Mouse (Mus musculus) frontal cortex, adult (tissue): ENCODE data around the gene Rcor2.

Source experiments
- ATAC-seq: cut with Nextera tagmentation; 2 replicates; pipeline ENCODE4 v1.9.2; 2017; ENCODE audit warnings: mild to moderate bottlenecking, moderate library complexity, mixed read lengths; ENCODE audit not compliant: low TSS enrichment

The Rcor2 gene

DNA sequence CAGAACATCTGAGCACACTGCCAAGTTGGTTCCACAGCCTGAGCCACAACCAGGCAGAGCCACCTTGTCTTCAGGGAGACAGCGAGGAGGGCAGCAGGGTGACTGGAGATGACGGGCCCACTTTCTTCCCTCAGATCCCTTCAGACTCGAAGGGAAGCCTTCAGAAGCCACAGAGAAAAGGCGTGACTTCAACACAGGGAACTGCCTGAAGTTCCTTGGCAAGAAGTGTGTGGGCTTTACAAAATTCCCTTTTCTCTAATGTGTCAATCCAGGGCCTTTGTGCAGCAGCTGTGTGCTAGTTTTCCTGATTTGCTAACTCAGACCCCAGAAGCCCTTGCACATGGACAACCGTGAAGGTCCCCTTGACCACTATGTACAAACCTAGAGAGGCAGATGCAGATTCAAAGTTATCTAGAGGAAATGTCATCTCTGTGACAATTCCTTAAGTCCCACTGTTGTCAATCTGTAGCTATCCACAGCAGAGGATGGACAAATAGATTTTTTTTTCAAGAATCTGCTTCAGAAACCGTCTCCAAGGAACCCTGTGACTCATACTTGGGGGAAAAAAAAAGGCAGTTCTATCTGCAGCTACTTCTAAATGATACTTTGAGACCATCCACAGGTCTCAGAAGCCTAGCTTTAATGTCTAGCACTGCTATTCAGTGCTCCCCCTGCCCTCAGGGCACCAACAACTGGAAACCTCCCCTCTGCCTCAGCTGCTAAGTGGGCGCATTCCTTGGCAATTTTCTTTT lies 25.0 kb downstream of the Rcor2 start:
- ATAC-seq = peak; percentile 50

DNA sequence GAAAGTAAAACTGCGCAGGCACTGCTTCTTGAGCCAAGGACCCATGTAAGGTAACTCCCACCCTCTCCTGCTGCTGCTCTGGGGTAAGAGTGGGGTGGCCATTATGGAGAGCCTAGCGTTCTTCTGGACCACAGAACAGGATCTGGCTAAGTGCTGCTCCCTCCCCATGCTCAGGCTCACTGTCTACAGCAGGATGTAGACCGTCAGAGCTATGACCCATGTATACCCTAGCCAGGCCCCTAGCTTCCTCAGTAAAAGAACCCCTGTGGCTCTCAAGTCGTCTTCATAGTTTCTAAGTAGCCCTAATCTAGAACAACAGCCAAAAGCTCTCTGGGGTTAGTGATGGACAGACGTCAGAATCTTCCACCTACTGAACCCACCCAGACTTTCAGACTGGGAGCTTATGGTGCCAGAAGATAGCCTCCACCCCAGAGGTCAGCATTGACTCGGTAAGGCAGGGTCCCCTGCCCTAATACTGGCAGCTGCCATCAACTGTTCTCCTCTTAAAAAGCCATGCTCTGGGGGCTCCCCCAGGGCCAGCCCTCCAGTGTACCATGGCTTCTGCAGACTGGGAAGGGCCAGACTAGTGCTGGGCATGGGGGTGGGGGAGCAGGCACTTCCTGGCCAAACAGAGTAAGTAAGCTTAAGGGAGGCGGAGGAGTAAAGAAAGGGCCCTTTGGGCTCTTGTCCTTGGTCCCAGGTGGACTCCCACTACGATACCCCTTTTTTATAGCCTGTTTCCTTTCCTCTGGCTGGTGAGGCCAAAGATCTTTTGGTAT lies 27.2 kb downstream of the Rcor2 start:
- ATAC-seq = no peak

DNA sequence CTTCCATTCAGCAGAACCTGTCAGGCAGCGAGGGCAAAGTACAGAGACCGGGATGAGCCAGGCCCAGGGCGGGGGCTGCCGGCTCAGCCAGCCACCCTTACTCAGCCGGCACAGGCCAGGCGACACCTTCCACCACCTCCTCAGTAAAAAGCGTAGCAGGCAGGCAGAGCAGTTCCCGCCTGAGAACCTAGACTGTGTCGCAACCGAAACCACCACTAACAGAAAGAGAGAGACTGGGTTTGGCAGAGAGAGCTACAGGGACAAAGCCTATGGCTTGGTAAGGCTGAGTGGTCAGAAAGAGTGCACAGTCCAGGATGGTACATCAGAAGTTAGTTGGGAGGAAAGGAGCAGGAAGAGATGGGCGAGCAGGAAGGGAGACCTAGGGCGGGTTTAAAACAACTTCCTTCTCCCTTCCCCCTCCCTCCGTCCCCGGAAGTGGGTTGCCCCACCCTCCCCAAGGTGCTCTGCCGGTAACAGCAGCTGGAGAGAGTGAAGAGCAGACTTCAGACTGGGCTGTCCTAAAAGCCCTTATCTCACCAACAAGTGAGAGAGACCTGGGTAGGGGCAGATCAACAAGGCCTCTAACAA lies 28.0 kb downstream of the Rcor2 start:
- ATAC-seq = no peak

DNA sequence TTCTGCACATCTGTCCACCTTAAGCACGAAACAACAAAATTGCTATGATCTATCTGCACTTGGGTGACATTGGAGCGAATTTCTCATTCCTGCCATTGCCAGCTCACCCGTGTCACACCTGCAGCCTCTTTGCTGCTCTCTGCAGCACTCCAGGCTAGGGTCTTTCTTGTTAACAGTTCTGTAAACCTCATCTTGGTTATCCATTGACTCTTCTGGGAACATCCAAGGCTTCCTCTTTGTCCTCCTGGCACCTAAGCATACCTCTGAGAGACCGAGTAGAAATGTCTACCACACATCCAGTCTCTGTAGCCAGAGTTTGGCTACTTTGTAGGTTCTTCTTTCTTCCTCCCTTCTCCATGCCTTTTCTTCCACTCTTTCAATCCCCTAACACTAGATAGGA lies 28.8 kb downstream of the Rcor2 start:
- ATAC-seq = no peak

DNA sequence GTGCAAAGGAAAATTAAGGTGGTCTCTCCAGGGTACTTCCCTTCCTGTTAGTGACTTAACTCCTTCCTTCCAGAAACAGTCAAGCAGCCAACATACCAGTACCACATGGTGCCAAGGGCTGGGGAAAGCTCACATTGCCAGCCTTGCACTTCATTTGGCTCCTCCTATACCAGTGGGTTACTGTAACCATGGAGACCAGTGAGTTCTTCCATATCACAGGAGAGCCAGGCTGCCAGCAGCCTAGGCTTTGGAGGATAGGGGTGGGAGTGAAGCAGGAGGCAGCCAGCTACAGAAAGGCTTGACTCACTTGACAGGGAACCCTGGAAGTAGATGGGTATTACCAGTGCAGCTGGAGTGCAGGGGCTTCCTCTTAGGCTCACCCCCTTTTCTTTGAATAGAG lies 31.9 kb downstream of the Rcor2 start:
- ATAC-seq = peak; percentile 84

DNA sequence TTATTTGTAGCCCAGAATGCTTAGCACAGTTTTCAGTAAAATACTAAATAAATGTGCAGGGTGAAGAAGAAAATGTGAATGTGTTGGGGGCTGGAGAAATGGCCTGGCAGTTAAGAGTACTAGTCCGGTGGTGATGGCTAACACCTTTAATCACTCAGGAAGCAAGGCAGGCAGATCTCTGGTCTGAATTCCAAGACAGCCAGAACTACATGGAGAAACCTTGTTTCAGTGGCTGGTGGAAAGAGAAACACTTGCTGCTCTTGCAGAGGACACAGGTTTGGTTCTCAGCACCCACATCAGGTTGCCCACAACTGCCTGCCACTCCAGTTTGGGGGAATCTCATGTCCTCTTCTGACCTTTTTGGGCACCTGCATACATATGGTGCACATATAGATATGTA lies 33.0 kb downstream of the Rcor2 start:
- no peak for ATAC-seq

DNA sequence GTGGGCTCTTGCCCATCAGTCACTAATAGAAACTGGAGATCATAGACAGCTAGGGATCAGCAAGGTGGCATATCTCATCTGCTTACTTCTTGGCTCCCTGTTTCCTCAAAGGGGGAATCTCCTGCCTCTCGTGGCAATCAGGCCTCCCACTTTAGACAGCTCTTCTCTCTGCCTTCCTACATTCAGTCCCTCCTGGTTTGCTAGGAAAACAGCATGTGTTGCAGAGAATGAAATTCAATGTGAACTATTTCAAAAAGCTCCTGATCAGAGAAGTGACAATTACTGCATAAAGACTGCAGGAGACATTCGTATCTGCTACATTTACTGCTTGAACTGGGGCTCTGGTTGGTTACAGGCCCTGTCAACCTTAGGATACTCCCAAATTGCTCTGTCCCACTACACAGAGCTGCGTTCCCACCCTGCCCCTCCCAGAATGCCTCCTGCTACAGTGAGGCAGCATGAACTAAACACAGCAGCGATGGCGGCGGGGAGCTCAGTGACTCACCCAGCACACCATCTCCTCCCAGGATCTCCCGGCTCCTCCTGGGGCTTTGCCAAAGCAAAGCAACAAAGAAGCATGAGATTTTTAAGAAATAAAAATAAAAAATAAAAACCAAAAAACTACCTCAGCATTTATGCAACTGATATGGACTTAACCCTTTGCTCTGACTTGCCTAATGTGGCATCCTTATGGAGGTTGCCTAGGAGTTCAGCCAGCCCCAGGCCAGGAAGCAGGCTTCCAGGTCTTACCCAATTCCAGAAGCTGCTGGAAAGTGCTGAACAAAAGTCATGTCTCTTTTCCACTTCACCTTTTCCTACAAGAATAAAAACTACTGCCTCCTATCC lies 34.7 kb downstream of the Rcor2 start:
- ATAC-seq = peak; percentile 65; the same call in 1 of the 2 replicates

DNA sequence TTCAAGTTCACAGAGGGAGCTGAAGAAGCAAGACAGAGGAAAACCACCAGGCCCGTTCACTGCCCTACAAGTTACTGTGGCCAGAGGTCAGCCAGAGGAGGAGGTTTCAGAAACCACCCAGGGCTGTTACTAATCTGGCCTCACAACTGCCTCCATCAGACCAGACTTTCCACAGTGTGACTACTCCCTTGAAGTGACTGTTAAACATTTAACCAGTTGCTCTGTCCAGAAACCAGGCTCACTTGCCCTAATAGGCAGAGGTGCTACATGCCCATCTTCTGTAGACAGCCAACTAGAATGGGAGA lies 35.3 kb downstream of the Rcor2 start:
- no peak for ATAC-seq

DNA sequence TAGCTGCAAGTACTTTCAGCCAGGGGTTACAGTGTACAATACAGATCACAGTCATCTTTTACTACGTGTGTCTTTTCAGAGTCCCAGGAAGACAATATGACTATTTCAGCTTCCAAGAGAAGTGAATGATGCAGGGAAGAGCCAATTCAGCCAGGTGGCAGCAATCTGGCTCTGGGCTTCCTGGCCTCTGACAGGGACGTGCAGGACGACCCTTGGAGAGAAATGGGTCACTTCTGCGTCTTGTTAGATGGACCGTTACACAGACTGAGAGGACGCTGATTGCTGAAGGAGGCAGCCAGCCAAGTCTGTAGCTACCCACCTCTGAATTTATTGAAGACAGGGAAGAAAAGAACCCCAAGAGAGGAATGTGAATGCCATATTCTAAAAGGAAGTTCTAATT lies 36.7 kb downstream of the Rcor2 start:
- ATAC-seq = no peak

DNA sequence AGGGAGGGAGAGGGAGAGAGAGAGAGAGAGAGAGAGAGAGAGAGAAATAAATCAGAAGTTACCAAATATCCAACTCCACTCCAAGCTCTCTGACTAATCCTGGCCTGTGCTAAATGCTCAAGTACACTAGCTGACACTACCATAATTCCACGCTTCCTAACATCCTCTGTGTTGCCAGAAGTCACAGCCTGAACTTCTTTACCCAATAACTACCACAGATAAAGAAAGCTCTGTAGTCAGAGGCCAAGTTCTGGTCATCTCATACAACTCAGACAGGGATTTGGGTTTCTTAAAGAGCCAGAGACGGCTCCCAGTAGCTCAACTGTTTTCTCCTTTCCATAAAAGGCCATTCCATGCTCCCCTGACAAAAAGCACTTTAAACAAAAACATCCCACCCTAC lies 37.7 kb downstream of the Rcor2 start:
- no peak for ATAC-seq

DNA sequence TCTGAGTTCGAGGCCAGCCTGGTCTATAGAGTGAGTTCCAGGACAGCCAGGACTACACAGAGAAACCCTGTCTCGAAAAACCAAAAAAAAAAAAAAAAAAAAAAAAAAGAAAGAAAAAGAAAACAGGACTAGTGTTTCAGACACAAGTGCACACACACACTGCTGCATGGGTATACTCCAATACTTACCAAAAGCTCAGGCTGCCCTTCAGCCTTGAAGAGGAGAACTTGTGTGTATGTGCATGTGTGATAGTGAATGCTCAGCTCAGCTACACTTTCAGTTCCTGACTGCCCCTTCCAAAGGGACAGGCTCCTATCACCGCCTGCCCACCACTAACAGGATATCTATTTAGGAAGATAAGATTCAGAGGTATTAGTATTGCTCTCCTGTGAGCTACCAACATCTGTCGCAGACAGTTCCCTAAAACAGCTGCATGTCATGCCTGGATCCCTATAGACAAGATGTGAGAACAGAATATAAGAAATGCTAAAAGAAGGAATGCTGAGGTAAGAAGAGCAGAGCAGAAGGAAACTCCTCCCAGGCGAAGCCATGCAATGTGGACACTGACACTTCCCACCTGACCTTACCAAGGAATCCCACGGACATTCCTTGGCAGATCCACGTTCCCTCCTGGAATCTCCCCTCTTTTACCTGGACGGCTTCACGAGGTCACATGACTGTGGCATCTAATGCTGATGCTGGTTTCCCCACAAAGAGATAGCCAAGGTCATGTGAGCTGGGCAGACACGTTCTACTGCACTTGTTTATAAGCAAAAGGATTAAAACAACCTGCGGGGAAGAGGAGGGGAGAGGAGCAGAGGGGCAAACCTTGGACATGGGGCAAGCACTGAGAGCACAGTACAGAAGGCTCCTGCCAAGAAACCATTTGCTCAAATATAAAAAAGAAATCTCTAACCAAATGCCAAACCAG lies 38.5 kb downstream of the Rcor2 start:
- no peak for ATAC-seq

DNA sequence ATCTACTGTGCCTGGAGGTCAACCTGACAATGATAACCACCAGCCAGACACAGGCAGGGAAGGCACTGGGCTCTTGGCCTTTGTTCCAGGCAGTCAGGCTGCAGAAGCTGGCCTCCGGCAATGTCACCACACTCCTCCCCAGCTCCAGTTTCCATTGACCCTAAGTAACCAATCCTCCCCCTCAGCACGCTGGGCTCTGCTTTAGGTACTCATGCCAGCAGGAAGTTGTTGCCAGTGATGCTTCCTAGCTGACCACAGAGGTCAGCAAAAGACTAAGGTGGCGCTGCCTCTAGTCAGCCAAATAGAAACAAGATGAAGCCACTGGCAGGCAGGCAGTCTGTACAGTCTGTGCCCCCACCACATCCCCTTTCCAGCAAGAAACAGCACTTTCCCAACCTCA lies 39.8 kb downstream of the Rcor2 start:
- no peak for ATAC-seq

DNA sequence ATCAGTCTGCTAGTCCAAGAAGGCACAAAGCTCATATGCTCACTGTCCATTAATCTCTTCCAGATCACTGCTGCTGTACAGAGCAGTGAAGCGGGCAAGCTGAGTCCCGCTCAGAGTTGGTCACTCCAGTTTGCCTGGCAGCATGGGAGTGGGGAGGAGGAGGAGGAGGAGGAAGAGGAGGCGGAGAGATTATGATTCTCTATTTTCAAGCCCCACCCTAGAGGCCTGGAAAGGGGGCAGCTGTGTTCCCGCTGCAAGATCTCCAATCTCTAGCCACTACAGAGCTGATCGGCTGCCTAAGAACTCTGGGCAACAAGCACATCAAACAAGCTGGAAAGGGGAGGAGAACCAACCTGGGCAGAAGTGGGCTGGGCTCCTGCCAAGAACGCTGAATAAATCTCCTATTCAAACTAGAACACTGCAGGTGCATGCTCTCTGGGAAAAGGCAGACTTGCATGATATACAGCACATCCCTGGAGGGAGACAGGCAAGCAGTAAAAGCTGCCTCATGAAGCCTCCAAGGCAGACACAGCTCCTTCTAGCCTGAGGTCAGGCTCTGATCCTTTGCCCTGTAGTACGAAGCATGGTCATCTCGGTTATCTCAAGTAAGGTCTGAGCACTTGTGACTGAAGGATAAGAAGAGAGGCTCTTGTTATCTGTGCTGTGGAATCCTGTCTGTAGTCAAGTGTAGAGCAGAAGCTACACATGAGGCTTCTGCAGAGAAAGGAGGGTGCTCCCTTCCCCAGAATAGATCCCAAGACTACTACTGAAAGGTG lies 41.1 kb downstream of the Rcor2 start:
- ATAC-seq = peak; percentile 17; the same call in 1 of the 2 replicates

DNA sequence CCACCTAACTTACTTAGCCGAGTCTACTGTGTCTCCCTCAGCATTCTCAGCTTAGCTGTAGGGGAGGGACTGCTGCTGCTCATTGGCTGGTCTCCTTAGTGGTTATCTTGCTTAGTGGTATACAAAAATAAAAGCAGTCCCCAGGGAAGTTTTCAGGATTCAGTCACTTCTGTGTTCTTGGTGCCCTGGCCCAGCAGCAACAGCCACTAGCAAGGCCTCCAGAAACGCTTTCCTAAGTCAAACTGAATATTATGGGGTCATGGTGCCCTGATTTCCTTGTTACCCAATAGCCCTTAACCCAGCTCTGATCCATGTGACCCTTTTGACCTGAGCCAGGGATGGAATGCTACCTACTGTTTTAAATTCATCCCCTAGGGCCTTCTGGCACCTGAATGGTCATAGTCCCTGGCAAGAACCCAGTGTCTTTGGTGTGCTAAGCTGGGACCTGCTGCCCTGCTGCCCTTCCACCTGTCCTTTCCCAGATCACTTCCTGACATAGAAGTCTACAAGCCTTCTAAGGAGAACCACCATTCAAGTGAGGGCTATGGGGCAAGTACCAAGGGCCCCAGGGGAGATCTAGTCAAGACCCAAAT lies 42.7 kb downstream of the Rcor2 start:
- ATAC-seq = no peak

DNA sequence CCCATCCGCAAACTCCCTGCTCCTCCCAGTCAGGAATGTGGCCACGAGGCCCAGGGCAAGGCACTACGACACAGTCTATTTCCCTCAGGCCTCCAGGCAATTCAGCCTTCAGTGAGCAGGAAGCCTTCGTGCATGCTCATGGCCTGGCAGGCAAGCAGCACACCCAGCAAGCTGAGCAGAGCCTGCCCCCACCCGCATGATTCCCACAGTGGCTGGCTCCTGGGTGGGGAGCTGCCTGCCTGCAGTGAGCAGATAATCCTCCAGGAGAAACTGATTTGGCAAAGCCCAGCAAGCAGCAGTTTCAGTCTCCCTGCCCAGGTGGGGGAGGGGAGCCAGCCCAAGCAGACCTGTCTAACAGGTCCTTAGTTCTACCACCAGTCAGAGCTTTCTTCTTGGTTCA lies 43.6 kb downstream of the Rcor2 start:
- peak; percentile 55 for ATAC-seq

DNA sequence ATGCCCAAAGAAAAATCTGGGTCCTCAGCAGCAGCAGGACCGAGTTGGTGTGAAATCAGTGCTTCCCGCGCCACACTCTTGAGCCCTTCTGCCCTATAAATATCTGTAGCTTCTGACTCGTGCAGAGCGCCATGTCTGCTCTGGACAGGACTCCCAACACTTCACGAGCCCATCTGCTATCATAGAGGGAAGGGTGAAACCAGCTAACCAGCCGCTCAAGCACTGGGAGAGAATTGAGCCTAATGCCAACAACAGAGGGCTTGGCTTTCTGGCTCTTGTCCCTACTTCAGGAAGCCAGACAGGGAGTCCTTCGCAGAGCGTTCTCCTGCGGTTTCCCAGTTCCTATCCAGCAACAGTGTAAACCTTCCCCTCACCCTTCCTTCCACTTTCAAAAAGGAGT lies 44.2 kb downstream of the Rcor2 start:
- peak; percentile 21; the same call in 1 of the 2 replicates for ATAC-seq

DNA sequence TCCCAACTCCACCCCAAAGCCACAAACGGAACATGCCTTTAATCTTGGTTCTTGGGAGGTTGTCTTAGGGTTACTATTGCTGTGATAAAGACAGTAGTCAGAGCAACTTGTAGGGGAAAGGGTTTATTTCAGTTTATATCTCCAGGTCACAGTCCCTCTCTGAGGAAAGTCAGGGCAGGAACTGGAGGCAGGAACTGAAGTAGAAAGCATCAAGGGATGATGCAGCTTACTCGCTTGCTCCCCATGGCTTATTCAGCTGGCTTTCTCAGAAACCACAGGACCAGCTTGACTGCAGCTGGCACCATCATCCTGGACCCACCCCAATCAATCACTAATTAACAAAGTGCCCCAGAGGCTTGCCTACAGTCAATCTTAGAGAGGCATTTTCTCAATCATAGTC lies 46.5 kb downstream of the Rcor2 start:
- ATAC-seq = no peak

DNA sequence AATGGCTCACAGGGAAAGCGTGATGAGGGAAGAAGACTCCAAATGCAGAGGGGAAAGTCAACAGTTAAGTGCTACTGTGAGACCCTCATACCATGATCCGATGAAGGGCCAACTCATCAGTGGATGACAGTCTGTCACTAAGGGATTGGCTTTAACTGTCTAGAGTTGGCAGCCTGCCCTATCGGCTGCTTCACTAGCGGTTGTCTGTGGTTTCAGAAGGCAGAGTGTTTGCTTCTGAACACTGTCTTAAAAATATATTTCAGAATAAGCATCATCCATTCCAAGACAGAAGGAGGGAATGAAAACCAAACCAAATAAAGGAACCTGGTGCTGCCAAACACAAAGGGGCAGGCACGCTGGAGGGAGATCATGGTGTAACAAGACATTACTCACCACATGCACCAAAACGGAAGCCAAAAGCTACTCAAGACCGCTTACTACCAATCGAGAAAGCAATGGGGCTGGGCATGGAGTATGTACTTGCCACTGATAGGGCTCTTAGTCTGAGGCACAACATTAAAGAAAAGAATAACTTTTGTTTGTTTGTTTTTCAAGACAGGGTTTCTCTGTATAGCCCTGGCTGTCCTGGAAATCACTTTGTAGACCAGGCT lies 48.0 kb downstream of the Rcor2 start:
- peak; percentile 35; the same call in 1 of the 2 replicates for ATAC-seq

DNA sequence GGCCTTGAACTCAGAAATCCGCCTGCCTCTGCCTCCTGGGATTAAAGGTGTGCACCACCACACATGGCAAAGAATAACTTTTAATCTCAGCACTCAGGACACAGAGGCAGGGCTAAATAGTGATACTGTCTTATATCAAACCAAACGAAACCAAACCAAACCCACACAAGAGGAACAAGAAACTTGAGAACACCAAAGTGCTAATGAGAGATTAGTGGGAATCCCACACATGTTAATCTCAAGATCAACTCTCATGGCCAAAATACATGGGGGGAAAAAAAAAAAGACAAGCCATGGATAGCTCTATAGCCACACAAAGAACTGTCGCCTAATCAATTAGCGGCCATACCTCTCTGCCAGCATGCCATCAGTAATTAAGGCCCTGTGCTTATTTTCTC lies 48.5 kb downstream of the Rcor2 start:
- ATAC-seq = no peak
